21 mouse cellular contexts compared by ENCODE assay signal in the genomic region with DNA sequence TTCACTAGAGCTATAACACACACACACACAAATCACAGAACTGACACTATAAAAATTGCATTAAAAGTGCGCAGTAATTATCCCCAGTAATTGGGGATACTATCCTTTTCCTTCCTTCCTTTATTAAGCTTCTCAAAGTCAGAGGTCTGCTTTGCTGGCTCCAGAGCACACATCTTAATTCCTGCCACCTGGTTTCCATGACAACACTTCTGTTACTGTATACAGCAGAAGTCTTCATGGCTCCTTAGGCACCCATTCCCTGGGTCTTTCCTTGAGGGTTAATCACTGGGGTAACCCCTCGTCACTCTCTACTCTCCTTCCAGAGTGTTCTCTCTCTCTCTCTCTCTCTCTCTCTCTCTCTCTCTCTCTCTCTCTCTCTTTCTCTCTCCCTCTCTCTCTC.
DNase-seq lines count a peak whose midpoint lies in the region; ATAC-seq and TF ChIP-seq lines count a peak whose summit lies in the region.
"Had no signal": no experiment of that assay in that cellular context is flagged by ENCODE, and none has a peak within 500 bp of the region (broad histone marks: within the 10 kb centered on the region; RNA-seq: fewer than 3 reads in every experiment).

No protein-coding gene starts in this region.

- TF ChIP-seq POLR2A in thymus, adult 2 months (IDR thresholded peaks at IDR 0.05; ENCODE audit: control insufficient read depth, extremely low read depth, insufficient read depth, low read length, poor library complexity), result no peak

- H3K27ac ChIP-seq in hindbrain, embryonic 14.5 days, result no peak overlapping the region
- no peak overlapping the region for H3K27ac ChIP-seq in hindbrain, embryonic 11.5 days (ENCODE audit: low read depth, low read length)
- H3K27ac ChIP-seq in midbrain, embryonic 16.5 days (ENCODE audit: low read length), result peak overlapping the region; percentile 48; the same call in 1 of the 2 replicates
- no peak overlapping the region for H3K27ac ChIP-seq in midbrain, embryonic 13.5 days
- H3K27ac ChIP-seq in thymus, adult 2 months (ENCODE audit: control insufficient read depth, insufficient read depth, low read length), result no peak overlapping the region
- H3K27ac ChIP-seq: heart, embryonic 13.5 days; liver, embryonic 13.5 days; macrophage; stomach, postnatal 0 days had no signal

- H3K9me3 ChIP-seq in hindbrain, embryonic 14.5 days (ENCODE audit: control insufficient read depth, low read length), result no peaks in the 10 kb centered on the region
- no peaks in the 10 kb centered on the region for H3K9me3 ChIP-seq in hindbrain, embryonic 11.5 days (ENCODE audit: control insufficient read depth, low read length)
- no peaks in the 10 kb centered on the region for H3K9me3 ChIP-seq in midbrain, embryonic 16.5 days (replicated peaks; ENCODE audit: control insufficient read depth, low read length, poor library complexity, severe bottlenecking)
- H3K9me3 ChIP-seq in midbrain, embryonic 13.5 days, result no peaks in the 10 kb centered on the region
- H3K9me3 ChIP-seq: heart, embryonic 13.5 days; liver, embryonic 13.5 days had no signal

- ATAC-seq in hindbrain, embryonic 14.5 days (ENCODE audit: low FRiP score), result no peak
- ATAC-seq in hindbrain, embryonic 11.5 days (ENCODE audit: low FRiP score), result no peak
- ATAC-seq in midbrain, embryonic 16.5 days, result peak; percentile 68
- ATAC-seq in midbrain, embryonic 13.5 days, result no peak
- ATAC-seq: forebrain, embryonic 16.5 days; inflammation-experienced regulatory T-cells, adult 6 months had no signal

- no peaks in the 10 kb centered on the region for H3K36me3 ChIP-seq in hindbrain, embryonic 14.5 days (replicated peaks; ENCODE audit: control insufficient read depth, insufficient read depth)
- H3K36me3 ChIP-seq in hindbrain, embryonic 11.5 days (ENCODE audit: control insufficient read depth, insufficient read depth, low read length), result no peaks in the 10 kb centered on the region
- no peaks in the 10 kb centered on the region for H3K36me3 ChIP-seq in midbrain, embryonic 16.5 days (ENCODE audit: control insufficient read depth, insufficient read depth, low read length)
- no peaks in the 10 kb centered on the region for H3K36me3 ChIP-seq in midbrain, embryonic 13.5 days
- no peaks in the 10 kb centered on the region for H3K36me3 ChIP-seq in thymus, adult 2 months (ENCODE audit: control insufficient read depth, insufficient read depth, low read length)
- H3K36me3 ChIP-seq: heart, embryonic 13.5 days; liver, embryonic 13.5 days had no signal

- H3K4me1 ChIP-seq in hindbrain, embryonic 14.5 days (replicated peaks; ENCODE audit: control insufficient read depth, insufficient read depth, low read length), result 0 out of 2 replicates have a peak, but pooled peaks cover 3% of the 10 kb centered on the region
- H3K4me1 ChIP-seq in hindbrain, embryonic 11.5 days (replicated peaks; ENCODE audit: control insufficient read depth, insufficient read depth, low read length), result no peaks in the 10 kb centered on the region
- H3K4me1 ChIP-seq in midbrain, embryonic 16.5 days (ENCODE audit: control insufficient read depth, insufficient read depth, low read length), result peaks cover 6% of the 10 kb centered on the region
- no peaks in the 10 kb centered on the region for H3K4me1 ChIP-seq in midbrain, embryonic 13.5 days (replicated peaks)
- no peaks in the 10 kb centered on the region for H3K4me1 ChIP-seq in thymus, adult 2 months (replicated peaks; ENCODE audit: control insufficient read depth, insufficient read depth, low read length)
- H3K4me1 ChIP-seq: heart, embryonic 13.5 days; liver, embryonic 13.5 days had no signal

- H3K9ac ChIP-seq in hindbrain, embryonic 14.5 days, result no peak overlapping the region
- H3K9ac ChIP-seq in hindbrain, embryonic 11.5 days (ENCODE audit: low read depth, low read length), result no peak overlapping the region
- H3K9ac ChIP-seq in midbrain, embryonic 16.5 days (ENCODE audit: low read depth, low read length), result no peak overlapping the region
- H3K9ac ChIP-seq in midbrain, embryonic 13.5 days (replicated peaks), result no peak overlapping the region
- H3K9ac ChIP-seq: heart, embryonic 13.5 days; liver, embryonic 13.5 days; lung, embryonic 14.5 days had no signal

- peak; percentile 57 for DNase-seq in hindbrain, embryonic 14.5 days (ENCODE audit: low spot score)
- DNase-seq in hindbrain, embryonic 11.5 days (ENCODE audit: low spot score), result no peak
- DNase-seq in forelimb bud, embryonic 11.5 days (ENCODE audit: low read depth, low spot score), result peak; percentile 69
- DNase-seq in thymus, adult 2 months, result no peak
- DNase-seq in adipocyte (ENCODE audit: low spot score), result no peak
- DNase-seq: B cell, adult 2 months; cerebellum, adult 9-10 months; kidney, adult 2 months; kidney, postnatal 25 days; left cerebral cortex, postnatal 4 days; liver, embryonic 13.5 days; lung, embryonic 14.5 days; right cerebral cortex, adult 18-20 months had no signal

- H3K4me2 ChIP-seq in hindbrain, embryonic 14.5 days (replicated peaks), result no peak overlapping the region
- H3K4me2 ChIP-seq in hindbrain, embryonic 11.5 days (replicated peaks; ENCODE audit: low read depth, low read length), result no peak overlapping the region
- H3K4me2 ChIP-seq in midbrain, embryonic 16.5 days (ENCODE audit: low read length), result no peak overlapping the region
- H3K4me2 ChIP-seq in midbrain, embryonic 13.5 days (replicated peaks), result no peak overlapping the region
- H3K4me2 ChIP-seq: heart, embryonic 13.5 days; liver, embryonic 13.5 days; lung, embryonic 14.5 days had no signal

- H3K27me3 ChIP-seq in hindbrain, embryonic 14.5 days (ENCODE audit: control insufficient read depth, insufficient read depth, low read length), result no peaks in the 10 kb centered on the region
- H3K27me3 ChIP-seq in hindbrain, embryonic 11.5 days (ENCODE audit: control insufficient read depth, insufficient read depth, low read length), result no peaks in the 10 kb centered on the region
- H3K27me3 ChIP-seq in midbrain, embryonic 16.5 days (ENCODE audit: control insufficient read depth, insufficient read depth, low read depth, low read length), result no peaks in the 10 kb centered on the region
- no peaks in the 10 kb centered on the region for H3K27me3 ChIP-seq in midbrain, embryonic 13.5 days
- no peaks in the 10 kb centered on the region for H3K27me3 ChIP-seq in thymus, adult 2 months (ENCODE audit: control insufficient read depth, insufficient read depth, low read length)
- H3K27me3 ChIP-seq: heart, embryonic 13.5 days; liver, embryonic 13.5 days had no signal

- no peak for TF ChIP-seq CTCF in thymus, adult 2 months (IDR thresholded peaks at IDR 0.05; ENCODE audit: borderline replicate concordance, control insufficient read depth, extremely low read depth, insufficient read depth, low read length, poor library complexity)

- 52% methylated on average over 2 of the region's 2 CpGs for WGBS in hindbrain, embryonic 14.5 days
- 88% methylated on average over 2 of the region's 2 CpGs for WGBS in hindbrain, embryonic 11.5 days
- 58% methylated on average over 2 of the region's 2 CpGs for WGBS in midbrain, embryonic 16.5 days
- WGBS in midbrain, embryonic 13.5 days, result 75% methylated on average over 2 of the region's 2 CpGs
- WGBS in thymus, adult 2 months, result 97% methylated on average over 2 of the region's 2 CpGs

- no peak overlapping the region for H3K4me3 ChIP-seq in hindbrain, embryonic 14.5 days (replicated peaks; ENCODE audit: low read length)
- H3K4me3 ChIP-seq in hindbrain, embryonic 11.5 days (ENCODE audit: low read depth, low read length), result no peak overlapping the region
- no peak overlapping the region for H3K4me3 ChIP-seq in midbrain, embryonic 16.5 days (ENCODE audit: low read depth, low read length)
- no peak overlapping the region for H3K4me3 ChIP-seq in midbrain, embryonic 13.5 days (replicated peaks)
- H3K4me3 ChIP-seq in thymus, adult 2 months (ENCODE audit: control insufficient read depth, insufficient read depth, low read length), result no peak overlapping the region
- H3K4me3 ChIP-seq: erythroblast, embryonic 14.5 days; heart, embryonic 13.5 days; liver, embryonic 13.5 days had no signal

Comparison
In these comparisons a context has a peak if more than half of its experiments do, and no peak if none do; other contexts are left out.
1. DNase-seq: peak in hindbrain, embryonic 14.5 days (single experiment) and forelimb bud, embryonic 11.5 days (single experiment); none in hindbrain, embryonic 11.5 days (single experiment), thymus, adult 2 months (single experiment) and adipocyte (single experiment).